Mouse (Mus musculus) liver, embryonic 14.5 days (tissue): ENCODE measurements around the gene Pcyt2. TPM values are rescaled to one million over a fixed set of nuclear protein-coding genes. Genes with fewer than 3 reads are reported as not detected.

Experiments
- ATAC-seq: fragments of 200-750 bp; cut with Nextera tagmentation; 2 replicates; pipeline ENCODE4 v1.8.0; 2017; ENCODE audit warnings: moderate number of reproducible peaks, mild to moderate bottlenecking, moderate library complexity; ENCODE audit not compliant: insufficient read depth
- DNase-seq, 3 experiments: peaks; one replicate each; pipeline ENCODE4 v3.0.0-alpha.2; 2012 to 2013; ENCODE audit warnings: low read depth in 3 of 3, low spot score in 3 of 3
- H3K27ac ChIP-seq: fragments of 300-500 bp; sonication (generic); 2 replicates; pipeline ENCODE4 v1.5.1; 2014; ENCODE audit warnings: moderate library complexity, mild to moderate bottlenecking, control low read depth, inconsistent platforms
- H3K27me3 ChIP-seq: fragments of 300-500 bp; sonication (generic); 2 replicates; pipeline ENCODE4 v1.6.1; 2014; ENCODE audit warnings: mild to moderate bottlenecking, low read length, moderate library complexity; ENCODE audit not compliant: control insufficient read depth, insufficient read depth
- H3K36me3 ChIP-seq: fragments of 300-500 bp; sonication (generic); replicated peaks from 2 replicates; pipeline ENCODE4 v1.6.1; 2014; ENCODE audit warnings: low read depth; ENCODE audit not compliant: control insufficient read depth, insufficient read depth
- H3K4me1 ChIP-seq, 2 experiments: fragments of 200-500 bp in 1 of 2; fragments of 300-500 bp in 1 of 2; sonication (generic) in 1 of 2; replicated peaks; 2 replicates each; pipeline ENCODE4 v1.6.1; 2012 to 2014; ENCODE audit warnings: antibody characterized with exemption in 1 of 2, inconsistent platforms in 1 of 2, low read length in 1 of 2; ENCODE audit not compliant: control insufficient read depth in 2 of 2, insufficient read depth in 2 of 2
- H3K4me2 ChIP-seq: fragments of 300-500 bp; sonication (generic); 2 replicates; pipeline ENCODE4 v1.6.1; 2014; ENCODE audit warnings: low read depth, mild to moderate bottlenecking, control low read depth, moderate library complexity
- H3K4me3 ChIP-seq, 2 experiments: fragments of 200-500 bp in 1 of 2; fragments of 300-500 bp in 1 of 2; sonication (generic) in 1 of 2; 2 replicates each; pipeline ENCODE4 v1.5.1; 2012 to 2014; ENCODE audit warnings: low read depth in 2 of 2, low read length in 2 of 2, mild to moderate bottlenecking in 2 of 2, control low read depth in 1 of 2, inconsistent platforms in 1 of 2, moderate library complexity in 1 of 2; ENCODE audit not compliant: insufficient read depth in 1 of 2
- H3K9ac ChIP-seq: fragments of 300-500 bp; sonication (generic); replicated peaks from 2 replicates; pipeline ENCODE4 v1.6.1; 2014; ENCODE audit warnings: mild to moderate bottlenecking, control low read depth, moderate library complexity
- H3K9me3 ChIP-seq: fragments of 300-500 bp; sonication (generic); 2 replicates; pipeline ENCODE4 v1.6.1; 2016; ENCODE audit warnings: low read length, mixed read lengths; ENCODE audit not compliant: control insufficient read depth
- CTCF ChIP-seq: IDR thresholded peaks from 2 replicates; pipeline ENCODE4 v1.5.1; 2016; ENCODE audit warnings: antibody characterized with exemption, low read depth, control low read depth
- EP300 ChIP-seq: IDR thresholded peaks from 2 replicates; pipeline ENCODE4 v1.6.1; 2016; ENCODE audit warnings: antibody characterized with exemption, low read depth
- WGBS: fragments of 180-500 bp; shearing (Covaris S2); extraction: QIAGEN DNeasy Blood & Tissue Kit; methylation state at CpG from one replicate; pipeline ENCODE4 v1.1.7; 2014; ENCODE audit not compliant: insufficient replicate concordance; 5-methylcytosine and 5-hydroxymethylcytosine counted together
- polyA plus RNA-seq, 2 experiments: library from polyadenylated mRNA; depleted of rRNA in 1 of 2; stranded (reverse) in 1 of 2; unstranded in 1 of 2; fragments of >200 nt; fragmentation: Nextera tagmentation in 1 of 2; extraction: Ambion mirVana in 1 of 2; gene quantifications; 2 replicates each; pipeline versions ENCODE4 v1.2.1 to v1.2.3; 2012 to 2014

The Pcyt2 gene
- polyA plus RNA-seq, 2 experiments, result 86.2 to 127 TPM

- ATAC-seq (no peak), DNase-seq (no peak)
- Histone ChIP-seq H3K36me3 (no peaks in the 10 kb centered on the region), H3K9me3 (no peaks in the 10 kb centered on the region), H3K4me2 (peak within 1 kb of the TSS; percentile 44), H3K4me1 (no peaks in the 10 kb centered on the region), H3K27me3 (peaks cover 63% of the 10 kb centered on the region), H3K9ac (no peak within 1 kb of the TSS), H3K4me3 (peak within 1 kb of the TSS in 1 of 2 experiments; percentile 30; a peak in 2 of 4 replicates), H3K27ac (no peak within 1 kb of the TSS)
- WGBS, result 2% methylated on average over 34 of the region's 35 CpGs
- TF ChIP-seq EP300 (no peak), CTCF (no peak)
Observed at GRCm38 (mm10) chr11:120661076-120661460, 43.3 kb upstream of the Pcyt2 start, which contains the start of gene Notum. Gene Notum, minus strand, starts transcription at chr11:120661175.

- no peak overlapping the region for H3K27ac ChIP-seq
- no peak for ATAC-seq
- H3K36me3 ChIP-seq, result no peaks in the 10 kb centered on the region
- no peak for DNase-seq
- TF ChIP-seq EP300 (no peak), CTCF (0 out of 2 replicates have a peak, but pooled peaks have one; percentile 10)
- peak overlapping the region; percentile 44 for H3K4me2 ChIP-seq
- H3K9ac ChIP-seq, result no peak overlapping the region
- peak overlapping the region in 1 of 2 experiments; percentile 30; a peak in 2 of 4 replicates for H3K4me3 ChIP-seq
- no peaks in the 10 kb centered on the region for H3K4me1 ChIP-seq
- H3K9me3 ChIP-seq, result no peaks in the 10 kb centered on the region
- under 1% methylated on average over 90 of the region's 95 CpGs for WGBS
- peaks cover 63% of the 10 kb centered on the region for H3K27me3 ChIP-seq
Observed at GRCm38 (mm10) chr11:120660301-120661075, 42.8 kb upstream of the Pcyt2 start.

GRCm38 (mm10) chr11:120659509-120660300 is 42.0 kb upstream of the Pcyt2 start:
- Histone ChIP-seq H3K4me2 (peak overlapping the region; percentile 44), H3K36me3 (no peaks in the 10 kb centered on the region), H3K9me3 (no peaks in the 10 kb centered on the region), H3K9ac (no peak overlapping the region), H3K4me1 (no peaks in the 10 kb centered on the region), H3K27ac (no peak overlapping the region), H3K27me3 (peaks cover 63% of the 10 kb centered on the region), H3K4me3 (peak overlapping the region in 1 of 2 experiments; percentile 30; a peak in 2 of 4 replicates)
- 5% methylated on average over 50 of the region's 50 CpGs for WGBS
- DNase-seq, result no peak
- TF ChIP-seq EP300, result no peak
- no peak for TF ChIP-seq CTCF
- ATAC-seq, result no peak

GRCm38 (mm10) chr11:120658876-120659410 is 41.2 kb upstream of the Pcyt2 start:
- Histone ChIP-seq H3K4me3 (no peak overlapping the region), H3K27me3 (peaks cover 63% of the 10 kb centered on the region), H3K27ac (no peak overlapping the region), H3K36me3 (no peaks in the 10 kb centered on the region), H3K4me2 (no peak overlapping the region), H3K9ac (no peak overlapping the region), H3K9me3 (no peaks in the 10 kb centered on the region), H3K4me1 (no peaks in the 10 kb centered on the region)
- ATAC-seq, result no peak
- TF ChIP-seq EP300 (no peak), CTCF (peak; percentile 92)
- DNase-seq, result peak in 2 of 3 experiments; percentile 26 to 30
- 3% methylated on average over 24 of the region's 24 CpGs for WGBS

GRCm38 (mm10) chr11:120657301-120657700 is 39.6 kb upstream of the Pcyt2 start:
- no peak for DNase-seq
- Histone ChIP-seq H3K9ac (no peak overlapping the region), H3K4me1 (no peaks in the 10 kb centered on the region), H3K27me3 (peaks cover 52% of the 10 kb centered on the region), H3K36me3 (no peaks in the 10 kb centered on the region), H3K9me3 (no peaks in the 10 kb centered on the region), H3K27ac (no peak overlapping the region), H3K4me2 (no peak overlapping the region), H3K4me3 (no peak overlapping the region)
- WGBS, result 69% methylated on average over 4 of the region's 4 CpGs
- no peak for ATAC-seq
- TF ChIP-seq EP300, result no peak
- no peak for TF ChIP-seq CTCF
